Mouse (Mus musculus): Measurements from ENCODE around the gene Mpig6b. TPM values are rescaled to one million over a fixed set of nuclear protein-coding genes. Genes with fewer than 3 reads are reported as not detected.

Mpig6b gene
- total RNA-seq, 4 experiments from 2014 or later, result not detected

- DNase-seq, result no peak
These were observed 48.9 kb downstream of the Mpig6b start for GRCm38 (mm10) chr17:35016791-35017705.

- no peak for DNase-seq
These were observed 49.6 kb downstream of the Mpig6b start, which contains the start of gene Vwa7 for GRCm38 (mm10) chr17:35016376-35016775. Gene Vwa7, plus strand, starts transcription at chr17:35016579.

GRCm38 (mm10) chr17:35015296-35015695 lies 50.7 kb downstream of the Mpig6b start:
- no peak for DNase-seq

- no peak for DNase-seq
These were observed 52.8 kb downstream of the Mpig6b start for GRCm38 (mm10) chr17:35013221-35013620.

Other genes starting within 250 kb of the Mpig6b start
- 10 to 100 TPM; 43.2 to 75.9 (median 64.6) TPM for gene Stk19, start 229.2 kb downstream of the Mpig6b start, total RNA-seq (2022)
- 10 to 100 TPM; 48.2 to 76.5 (median 67.0) TPM for gene Dxo, start 229.2 kb downstream of the Mpig6b start, total RNA-seq (2022)
- gene Skiv2l, start 216.0 kb downstream of the Mpig6b start, total RNA-seq (2022), result 10 to 100 TPM; 67.2 to 85.0 (median 83.5) TPM
- gene Nelfe, start 215.8 kb downstream of the Mpig6b start, total RNA-seq (2022), result 10 to 100 TPM; 41.7 to 59.8 (median 53.8) TPM
- gene Cfb, start 203.7 kb downstream of the Mpig6b start, total RNA-seq (2022), result 10 to 100 TPM in 3 of 4 experiments, 1 to 10 TPM in 1; 9.5 to 29.5 (median 17.1) TPM
- gene Zbtb12, start 186.7 kb downstream of the Mpig6b start, total RNA-seq (2022), result 10 to 100 TPM; 15.0 to 21.0 (median 18.0) TPM
- under 1 TPM in 1 of 4 experiments, not detected in 3; 0.89 TPM for gene Gm20547, start 184.1 kb downstream of the Mpig6b start, total RNA-seq (2022)
- 100 to 1,000 TPM in 3 of 4 experiments, 10 to 100 TPM in 1; 86.8 to 164 (median 129) TPM for gene C2, start 167.9 kb downstream of the Mpig6b start, total RNA-seq (2022)
- 100 to 1,000 TPM; 148 to 179 (median 173) TPM for gene Ehmt2, start 167.7 kb downstream of the Mpig6b start, total RNA-seq (2022)
- 1 to 10 TPM in 2 of 4 experiments, under 1 TPM in 2; 0.73 to 1.8 (median 1.1) TPM for gene Slc44a4, start 151.7 kb downstream of the Mpig6b start, total RNA-seq (2022)
- gene Neu1, start 134.9 kb downstream of the Mpig6b start, total RNA-seq (2022), result 10 to 100 TPM; 27.3 to 39.4 (median 28.1) TPM
- gene Hspa1b, start 106.9 kb downstream of the Mpig6b start, total RNA-seq (2022), result 100 to 1,000 TPM in 1 of 4 experiments, 10 to 100 TPM in 3; 24.5 to 115 (median 36.0) TPM
- gene Gm20481, start 96.3 kb downstream of the Mpig6b start, total RNA-seq (2022), result under 1 TPM in 1 of 4 experiments, not detected in 3; 0.73 TPM
- gene Hspa1a, start 94.0 kb downstream of the Mpig6b start, total RNA-seq (2022), result 10 to 100 TPM; 11.9 to 35.8 (median 14.4) TPM
- under 1 TPM; 0.14 to 0.25 (median 0.17) TPM for gene Hspa1l, start 93.5 kb downstream of the Mpig6b start, total RNA-seq (2022)
- gene Lsm2, start 84.3 kb downstream of the Mpig6b start, total RNA-seq (2022), result 10 to 100 TPM; 28.2 to 35.4 (median 30.1) TPM
- gene Vars, start 65.2 kb downstream of the Mpig6b start, total RNA-seq (2022), result 10 to 100 TPM; 57.9 to 76.0 (median 67.7) TPM
- 1 to 10 TPM in 2 of 4 experiments, under 1 TPM in 2; 0.75 to 1.8 (median 1.2) TPM for gene Vwa7, start 49.6 kb downstream of the Mpig6b start, total RNA-seq (2022)
- gene Sapcd1, start 38.2 kb downstream of the Mpig6b start, total RNA-seq (2022), result 1 to 10 TPM in 2 of 4 experiments, under 1 TPM in 2; 0.91 to 2.8 (median 0.99) TPM
- gene Msh5, start 19.4 kb downstream of the Mpig6b start, total RNA-seq (2022), result 1 to 10 TPM in 3 of 4 experiments, under 1 TPM in 1; 0.73 to 4.0 (median 2.2) TPM
- 100 to 1,000 TPM in 2 of 4 experiments, 10 to 100 TPM in 2; 83.2 to 134 (median 113) TPM for gene Clic1, start 16.2 kb downstream of the Mpig6b start, total RNA-seq (2022)
- gene Ddah2, start 7.1 kb downstream of the Mpig6b start, total RNA-seq (2022), result 10 to 100 TPM; 12.4 to 29.5 (median 21.6) TPM
- not detected for gene Ly6g6c, start 796 bp downstream of the Mpig6b start, total RNA-seq (2022)
- not detected for gene Ly6g6e, start 10.7 kb upstream of the Mpig6b start, total RNA-seq (2022)
- under 1 TPM in 2 of 4 experiments, not detected in 2; 0.46 to 0.68 TPM for gene Ly6g6d, start 11.9 kb upstream of the Mpig6b start, total RNA-seq (2022)
- gene Ly6g6f, start 19.4 kb upstream of the Mpig6b start, total RNA-seq (2022), result not detected
- 100 to 1,000 TPM in 2 of 4 experiments, 10 to 100 TPM in 2; 79.4 to 124 (median 103) TPM for gene Abhd16a, start 23.1 kb upstream of the Mpig6b start, total RNA-seq (2022)
- gene Ly6g5c, start 42.1 kb upstream of the Mpig6b start, total RNA-seq (2022), result not detected
- gene Ly6g5b, start 49.2 kb upstream of the Mpig6b start, total RNA-seq (2022), result under 1 TPM in 3 of 4 experiments, not detected in 1; 0.38 to 0.91 (median 0.40) TPM
- gene Gpank1, start 55.3 kb upstream of the Mpig6b start, total RNA-seq (2022), result 10 to 100 TPM; 12.6 to 17.9 (median 14.5) TPM
- gene Csnk2b, start 55.9 kb upstream of the Mpig6b start, total RNA-seq (2022), result 100 to 1,000 TPM; 196 to 224 (median 222) TPM
- 10 to 100 TPM; 29.3 to 41.2 (median 39.6) TPM for gene D17H6S53E, start 60.2 kb upstream of the Mpig6b start, total RNA-seq (2022)
- gene Apom, start 65.9 kb upstream of the Mpig6b start, total RNA-seq (2022), result under 1 TPM in 2 of 4 experiments, not detected in 2; 0.28 to 0.32 TPM
- 100 to 1,000 TPM; 354 to 477 (median 417) TPM for gene Bag6, start 69.0 kb upstream of the Mpig6b start, total RNA-seq (2022)
- gene Prrc2a, start 98.7 kb upstream of the Mpig6b start, total RNA-seq (2022), result 100 to 1,000 TPM; 241 to 340 (median 274) TPM
- gene Aif1, start 109.9 kb upstream of the Mpig6b start, total RNA-seq (2022), result 10 to 100 TPM in 2 of 4 experiments, 1 to 10 TPM in 2; 5.5 to 14.5 (median 10.5) TPM
- gene Lst1, start 122.3 kb upstream of the Mpig6b start, total RNA-seq (2022), result 10 to 100 TPM in 1 of 4 experiments, 1 to 10 TPM in 3; 4.7 to 11.3 (median 8.2) TPM
- gene Ltb, start 128.3 kb upstream of the Mpig6b start, total RNA-seq (2022), result 10 to 100 TPM in 1 of 4 experiments, 1 to 10 TPM in 3; 1.3 to 10.3 (median 4.5) TPM
- gene Tnf, start 135.8 kb upstream of the Mpig6b start, total RNA-seq (2022), result 1 to 10 TPM in 2 of 4 experiments, under 1 TPM in 2; 0.56 to 2.2 (median 0.89) TPM
- gene Lta, start 139.2 kb upstream of the Mpig6b start, total RNA-seq (2022), result 1 to 10 TPM in 1 of 4 experiments, under 1 TPM in 3; 0.28 to 1.1 (median 0.63) TPM
- gene Gm16181, start 154.7 kb upstream of the Mpig6b start, total RNA-seq (2022), result not detected
- gene Atp6v1g2, start 167.5 kb upstream of the Mpig6b start, total RNA-seq (2022), result 10 to 100 TPM in 1 of 4 experiments, 1 to 10 TPM in 3; 5.5 to 12.1 (median 7.4) TPM
- gene Nfkbil1, start 169.6 kb upstream of the Mpig6b start, total RNA-seq (2022), result 10 to 100 TPM; 17.4 to 20.2 (median 19.8) TPM
- gene Ddx39b, start 175.6 kb upstream of the Mpig6b start, total RNA-seq (2022), result 100 to 1,000 TPM; 181 to 239 (median 202) TPM
- gene H2-D1, start 196.5 kb upstream of the Mpig6b start, total RNA-seq (2022), result 100 to 1,000 TPM; 209 to 349 (median 279) TPM